Mouse (Mus musculus) left cerebral cortex, adult 2 months (tissue): ENCODE measurements around the gene Gm10439. TPM values are rescaled to one million over a fixed set of nuclear protein-coding genes. Genes with fewer than 3 reads are reported as not detected.
"Not testable (repeated sequence)": the region's sequence is repeated elsewhere in the genome, so short reads cannot be mapped to it uniquely, and the experiment has no call there.

ENCODE experiments used
- DNase-seq, 2 experiments: peaks; one replicate each; pipeline ENCODE4 v3.0.0; 2021 to 2022; ENCODE audit warnings: low spot score in 2 of 2, mixed read lengths in 1 of 2; ENCODE audit errors: extremely low spot score in 1 of 2
- H3K27ac ChIP-seq: fragments of 200-600 bp; 2 replicates; pipeline ENCODE4 v1.8.1; 2022
- H3K4me3 ChIP-seq: fragments of 200-600 bp; 2 replicates; pipeline ENCODE4 v1.8.1; 2022
- intact Hi-C: fragments of 180-260 bp; cut with DNase I; formaldehyde crosslinking; loops from one replicate; pipeline ENCODE4 v1.15.1; 2025
- long read RNA-seq, 2 experiments: library from polyadenylated mRNA; stranded (forward); transcript quantifications; one replicate each; pipeline ENCODE4 v2.0.0; 2021; ENCODE audit warnings: borderline mapping rate in 2 of 2
- total RNA-seq, 2 experiments: library from RNA; stranded (reverse); gene quantifications; 2 replicates each; pipeline ENCODE4 v1.2.3; 2021

Gm10439 gene
- not detected for total RNA-seq
- long read RNA-seq, experiment 1 = 0 reads
- long read RNA-seq, experiment 2 = 0 reads

- H3K4me3 ChIP-seq, DNase-seq, H3K27ac ChIP-seq, intact Hi-C loops: not testable (repeated sequence)
These were observed at the start of gene Gm10439 for GRCm38 (mm10) chrX:149594270-149594669. TSS of gene Gm10439 (plus strand) at chrX:149594570.

Other genes starting within 250 kb of the Gm10439 start
- not detected for gene Gm15085, start 147.0 kb upstream of the Gm10439 start, total RNA-seq
- not detected for gene Gm15097, start 189.9 kb downstream of the Gm10439 start, total RNA-seq